Mouse (Mus musculus): Measurements from ENCODE around the gene Ifitm10.
"Not testable (repeated sequence)": the region's sequence is repeated elsewhere in the genome, so short reads cannot be mapped to it uniquely, and the experiment has no call there.

DNA sequence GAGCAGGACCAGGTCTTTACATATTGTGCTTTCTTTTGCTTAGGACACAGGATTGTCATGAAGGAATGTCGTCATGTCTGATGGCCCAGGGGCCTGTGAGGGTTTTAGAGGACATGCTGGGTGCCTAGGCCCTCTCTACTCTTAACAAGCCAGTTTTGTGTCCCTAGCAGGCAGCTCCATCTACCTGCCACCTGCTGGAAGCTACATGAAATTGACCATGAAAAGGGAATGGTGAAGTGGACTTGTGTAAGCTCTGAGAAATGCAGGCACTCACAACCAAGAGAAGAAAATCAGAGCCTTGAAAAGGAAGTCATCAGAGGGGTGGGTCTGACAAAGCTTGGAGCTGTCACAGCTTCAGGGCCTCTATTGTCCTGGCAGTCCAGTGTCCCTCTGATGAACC is 94.3 kb downstream of the Ifitm10 start:
- TF ChIP-seq CTCF (IDR thresholded peaks at IDR 0.05), result peak; percentile 45
- TF ChIP-seq EP300 (IDR thresholded peaks at IDR 0.05), result not testable (repeated sequence)

All from lung, postnatal 0 days (tissue).